Mouse (Mus musculus) liver, postnatal 0 days (tissue): Measurements from ENCODE around the gene Aldh3b2.

ENCODE experiments used
- CTCF ChIP-seq: sonication (generic); IDR thresholded peaks from 2 replicates; pipeline ENCODE4 v1.5.1; 2016; ENCODE audit warnings: antibody characterized with exemption, low read depth
- EP300 ChIP-seq: IDR thresholded peaks from 2 replicates; pipeline ENCODE4 v1.6.1; 2016; ENCODE audit warnings: antibody characterized with exemption, low read depth, mild to moderate bottlenecking

DNA sequence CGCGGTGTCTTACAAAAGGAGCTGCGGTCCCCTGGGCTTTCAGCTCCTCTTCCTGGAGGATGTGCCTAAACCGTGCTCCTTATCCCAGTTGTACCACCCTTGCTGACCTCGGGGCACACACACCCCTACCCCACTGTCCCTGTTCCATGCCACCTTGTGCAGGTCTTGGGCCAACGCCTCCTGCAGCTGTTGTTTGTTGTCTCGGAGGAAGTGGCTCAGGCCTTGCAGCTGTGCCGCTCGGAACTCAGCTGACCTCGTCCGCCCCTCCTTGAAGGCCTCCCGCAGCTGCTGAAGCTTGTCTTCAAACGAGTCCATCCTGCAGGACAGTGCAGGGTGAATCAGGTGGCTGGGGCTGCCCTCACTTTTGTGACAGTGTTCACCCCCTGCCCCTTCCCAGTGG is 48.5 kb upstream of the Aldh3b2 start:
- no peak for TF ChIP-seq CTCF
- no peak for TF ChIP-seq EP300
